Mouse (Mus musculus): ENCODE data around the gene Rasgrp1.

DNA sequence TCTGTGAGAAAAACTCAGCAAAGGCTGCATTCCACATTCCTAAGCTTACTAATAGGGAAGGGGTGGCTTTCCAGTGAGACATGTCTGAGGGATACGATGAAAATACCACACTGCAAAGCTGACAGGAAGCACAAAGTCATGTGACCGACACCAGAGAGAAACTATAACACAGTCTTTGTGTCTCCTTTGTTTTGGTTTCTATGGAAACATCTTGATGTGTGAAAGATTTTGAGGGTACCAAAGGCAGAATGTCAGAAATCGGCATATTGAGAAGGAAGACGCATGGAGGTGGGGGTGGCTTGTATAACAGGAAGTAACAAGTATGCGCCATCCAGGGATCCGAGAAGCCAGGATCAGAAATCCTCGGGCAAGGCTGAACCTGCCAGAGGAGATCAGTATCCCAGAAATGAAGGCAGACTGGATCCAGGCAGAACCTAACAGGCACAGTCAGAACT, 30.3 kb downstream of the Rasgrp1 start:
- TF ChIP-seq CTCF (IDR thresholded peaks at IDR 0.05; ENCODE audit: low read depth), result no peak
- no peak for TF ChIP-seq EP300 (optimal IDR thresholded peaks at IDR 0.05)

Data from stomach, postnatal 0 days (tissue).